Mouse (Mus musculus): ENCODE measurements at regions not wholly inside any gene's neighbourhood (a gene's known extent, or its start where the extent isn't known, plus 50 kb on each side); places are given as distances from the start of the nearest gene placed in this dataset.

DNA sequence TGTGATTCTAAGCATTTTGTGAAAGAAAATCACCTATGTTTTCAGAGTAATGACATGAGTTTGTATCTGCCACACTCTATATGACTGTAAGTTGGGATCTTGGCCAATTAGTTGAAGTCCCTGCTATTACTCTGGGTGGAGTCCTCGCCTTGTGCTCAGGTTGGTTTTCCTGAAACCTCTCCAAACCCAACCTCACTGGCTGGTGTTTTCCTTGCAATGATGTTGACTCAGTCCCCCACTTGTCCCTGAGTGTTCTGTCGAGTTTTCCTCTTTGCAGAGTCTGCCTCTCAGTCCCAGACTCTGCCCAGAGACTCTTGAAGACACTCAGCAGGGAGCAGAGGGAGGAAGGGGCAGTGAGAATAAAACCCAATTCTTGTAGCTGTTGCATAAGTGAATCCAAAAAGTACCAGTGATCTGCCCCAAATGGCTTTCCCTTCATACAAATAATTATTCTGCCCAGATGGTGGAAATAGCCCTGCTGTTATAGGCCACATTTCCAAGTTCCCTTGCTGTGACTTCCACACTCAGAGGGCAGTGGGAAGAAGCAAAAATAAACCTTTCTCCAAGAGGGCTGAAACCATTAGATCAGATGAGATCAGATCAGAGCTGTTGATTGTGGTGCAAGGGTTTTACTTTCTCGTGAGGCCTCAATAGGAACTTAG, 694.3 kb downstream of the Hs3st4 start:
- no peak for DNase-seq

DNA sequence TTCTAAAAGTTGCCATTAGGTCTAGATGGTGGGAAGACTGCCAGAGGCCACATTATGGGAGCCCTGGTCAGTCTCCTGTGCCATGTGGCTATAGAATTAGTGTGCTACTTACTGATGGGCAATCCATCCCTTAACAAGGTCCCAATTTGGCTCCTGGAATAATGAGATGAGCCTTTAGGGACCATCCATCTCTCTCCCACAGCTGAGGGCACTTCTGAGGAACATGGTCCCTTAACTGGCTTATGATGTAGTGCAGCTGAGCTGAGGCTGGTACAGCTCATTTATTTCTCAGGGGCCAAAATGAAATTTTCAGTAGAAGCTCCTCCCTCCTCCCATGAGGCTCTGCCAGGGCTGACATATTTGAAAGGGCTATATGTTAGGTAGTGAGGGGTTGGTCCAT, 697.9 kb downstream of the Hs3st4 start:
- no peak for DNase-seq

DNA sequence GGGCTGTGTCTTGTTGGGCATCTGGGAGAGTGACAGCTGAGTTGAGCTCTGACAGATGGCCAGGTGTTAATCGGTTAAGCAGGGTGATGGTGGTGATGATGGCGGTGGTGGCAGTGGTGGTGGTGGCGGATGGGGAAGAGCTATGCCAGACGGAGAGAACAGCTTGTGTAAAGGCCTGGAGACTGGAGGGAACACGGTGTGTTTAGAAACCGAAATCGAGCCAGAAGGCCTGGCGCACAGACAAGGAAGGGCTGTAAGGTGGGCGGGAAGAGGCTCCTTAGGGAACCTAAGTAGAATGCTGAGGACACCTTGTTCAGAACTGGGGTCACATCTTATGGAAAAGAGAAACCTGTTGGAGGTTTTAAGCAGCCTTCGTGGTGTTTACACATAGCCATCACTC, 698.5 kb downstream of the Hs3st4 start:
- no peak for DNase-seq

DNA sequence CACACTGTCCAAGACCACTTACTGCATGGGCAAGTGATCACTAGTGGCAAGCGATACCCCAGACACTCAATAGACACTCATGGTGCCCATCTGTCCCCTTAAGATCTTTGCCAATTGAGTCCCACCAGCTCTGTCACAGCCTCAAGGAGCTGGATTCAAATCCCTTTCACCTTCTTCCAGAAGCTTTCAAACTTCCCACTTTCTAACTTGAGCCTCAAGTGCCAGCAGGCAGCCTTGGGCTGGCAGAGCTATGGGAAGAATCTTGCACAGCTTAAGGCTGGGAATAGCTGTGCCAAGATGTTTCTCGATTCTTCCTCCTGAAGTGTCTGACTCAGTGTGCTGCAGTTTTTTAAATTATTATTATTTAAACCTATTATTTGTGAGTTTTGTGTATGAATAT, 699.2 kb downstream of the Hs3st4 start:
- DNase-seq, result no peak

DNA sequence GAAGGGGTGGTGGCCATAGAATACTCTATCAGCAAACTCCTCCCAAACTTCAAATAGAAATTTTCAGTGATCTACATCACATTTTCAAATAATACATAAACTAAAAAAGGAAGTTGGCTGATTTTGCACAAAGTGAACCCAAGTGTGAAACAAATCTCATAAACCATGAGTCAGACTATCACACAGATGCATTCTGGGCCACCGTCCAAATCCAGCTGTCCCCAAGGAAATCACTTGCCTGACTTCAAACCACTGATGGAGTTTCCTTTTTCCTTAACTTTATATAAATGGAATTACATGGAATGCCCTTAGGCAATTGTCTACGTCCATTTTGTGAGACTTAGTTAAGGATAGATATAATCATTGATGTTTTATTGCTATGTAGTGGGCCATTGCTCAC, 702.8 kb downstream of the Hs3st4 start:
- peak; percentile 37 to 40 for DNase-seq

DNA sequence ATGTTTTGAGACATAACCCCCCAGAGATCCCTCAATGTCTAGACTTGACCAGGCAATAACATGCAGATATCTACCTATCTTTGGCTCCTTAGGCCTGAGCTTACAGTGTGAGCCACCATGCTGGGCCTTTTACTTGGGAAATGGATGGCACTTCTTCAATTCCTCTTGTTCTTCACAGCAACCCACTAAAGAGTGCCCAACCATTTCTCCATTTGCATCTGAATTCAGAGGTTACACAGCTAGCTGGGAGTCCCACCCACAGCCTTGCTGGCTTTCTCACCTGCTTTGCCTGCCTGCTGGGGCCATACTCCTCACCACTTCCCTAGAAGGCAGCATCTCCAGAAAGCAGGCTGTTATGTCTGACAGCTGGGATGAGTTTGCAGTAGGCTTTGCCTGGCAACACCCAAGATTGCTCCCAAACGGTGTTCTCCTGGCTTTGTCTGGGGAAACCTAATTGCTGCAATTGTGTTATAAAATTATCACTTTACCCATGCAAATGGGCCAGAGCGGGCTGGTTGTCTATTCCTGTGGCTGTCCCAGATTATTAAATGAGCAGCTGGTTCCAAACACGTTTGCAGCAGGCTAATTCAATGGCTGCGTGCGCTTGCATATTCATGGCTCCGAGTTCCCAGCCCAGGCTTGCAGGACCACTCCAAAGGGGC, 721.6 kb downstream of the Hs3st4 start:
- no peak for DNase-seq

DNA sequence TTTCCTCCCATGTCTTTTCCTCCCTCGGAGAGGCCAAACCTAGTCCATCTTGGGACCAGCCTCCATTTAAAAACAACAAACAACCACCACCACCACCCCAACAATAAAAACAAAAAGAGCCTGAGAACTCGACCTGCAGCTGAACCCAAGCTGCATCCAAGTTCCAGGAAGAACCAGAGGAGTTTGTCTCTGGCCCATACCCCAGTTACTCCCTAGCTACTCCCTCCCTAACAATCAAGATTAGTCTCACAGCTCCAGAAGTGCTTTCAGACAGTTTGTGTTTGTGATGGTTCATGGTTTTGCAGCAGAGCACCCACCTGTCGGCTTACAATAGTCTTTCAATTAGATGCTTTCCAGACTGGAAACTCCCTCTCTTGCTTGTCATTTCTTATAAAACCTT, 724.5 kb downstream of the Hs3st4 start:
- no peak for DNase-seq

DNA sequence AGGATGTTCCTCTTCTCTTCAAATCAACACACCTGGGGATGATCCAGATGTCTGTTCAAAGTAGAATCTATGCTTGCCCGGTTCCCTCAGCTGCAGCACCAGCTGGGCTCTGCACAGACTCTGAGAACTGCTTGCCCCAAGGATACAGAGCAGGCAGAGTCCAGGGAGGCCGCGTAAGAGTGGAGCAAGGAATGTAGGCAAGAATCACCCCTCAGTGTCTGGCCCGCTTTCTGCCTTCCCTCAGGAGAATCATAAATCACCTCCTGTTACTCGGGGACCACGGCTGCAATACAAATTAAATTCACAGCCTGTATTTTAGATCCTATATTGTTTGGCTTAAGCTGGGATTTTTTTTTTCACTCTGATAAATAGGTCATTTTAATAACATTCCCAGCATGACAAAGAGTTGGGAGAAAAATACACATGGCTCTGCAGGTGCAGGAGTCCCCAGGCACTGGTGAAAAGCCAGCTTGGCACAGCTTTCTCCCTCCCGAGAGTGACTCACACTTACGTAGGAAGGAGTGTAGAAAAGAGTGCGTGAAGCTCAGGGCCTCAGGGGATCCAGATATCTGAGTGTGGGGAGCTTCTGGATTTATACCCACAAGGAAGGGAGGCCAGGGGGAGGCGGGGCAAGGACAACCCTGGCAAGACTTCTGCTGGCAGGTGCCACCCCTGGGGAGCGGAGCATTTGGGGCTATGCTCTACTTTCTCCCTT, 726.3 kb downstream of the Hs3st4 start:
- peak; percentile 12 to 21 for DNase-seq

DNA sequence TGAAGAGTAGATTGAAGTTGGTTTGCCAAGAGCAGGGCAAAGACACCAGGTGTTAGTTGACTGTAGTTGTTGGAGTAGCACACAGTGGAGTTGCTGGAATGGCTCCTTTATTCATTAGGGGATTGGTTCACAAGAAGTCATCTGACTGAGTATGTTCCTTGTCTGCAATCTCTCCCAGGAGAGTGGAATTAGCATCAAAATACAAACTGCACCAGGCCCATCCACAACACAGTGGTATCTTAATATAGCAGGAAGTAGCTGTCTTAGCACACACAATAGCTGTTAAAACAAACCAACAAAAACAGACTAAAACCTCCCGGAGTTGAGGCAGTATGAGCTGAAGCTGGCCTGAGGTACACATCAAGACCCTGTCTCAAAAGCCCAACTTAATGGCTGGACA, 723.5 kb upstream of the Kdm8 start:
- DNase-seq, result no peak

DNA sequence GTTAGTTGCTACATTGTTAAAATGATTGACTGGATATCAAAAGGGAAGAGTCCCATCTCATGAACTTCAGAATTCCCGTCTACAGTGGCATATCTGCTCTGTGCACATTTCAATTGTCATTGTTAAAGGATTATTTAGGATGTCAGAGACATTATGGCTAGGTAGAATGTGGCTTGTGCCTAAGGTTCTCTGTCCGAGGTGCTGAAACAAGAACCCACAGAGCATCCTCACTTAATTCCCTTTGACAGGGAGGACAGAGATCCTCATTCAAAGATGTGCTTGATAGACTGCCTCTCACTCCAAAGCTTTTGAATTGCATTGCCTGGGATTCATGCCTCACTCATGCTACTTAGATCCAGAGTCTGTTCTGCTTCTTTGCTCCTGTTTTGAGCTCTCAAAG, 702.4 kb upstream of the Kdm8 start:
- DNase-seq, result peak in 1 of 2 experiments; percentile 6

DNA sequence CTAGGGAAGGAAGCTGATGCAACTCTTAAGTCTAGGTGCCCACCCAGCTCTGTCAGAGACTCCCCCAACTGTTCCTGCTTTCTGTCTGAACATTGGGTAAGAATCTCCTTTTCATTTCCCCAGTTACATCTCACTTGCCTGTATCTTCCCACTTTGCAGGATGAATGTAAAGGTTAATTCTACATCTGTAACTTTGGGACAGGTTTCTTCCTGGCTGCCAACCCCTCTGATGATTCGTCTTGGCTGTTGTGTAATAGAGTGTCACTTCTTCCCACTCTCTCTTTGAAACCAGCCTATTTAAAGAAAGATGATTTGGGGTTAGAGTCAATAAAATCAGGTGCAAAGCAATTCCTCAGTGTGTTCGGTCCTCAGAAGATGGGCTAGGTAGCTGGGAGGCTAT, 698.2 kb upstream of the Kdm8 start:
- no peak for DNase-seq

DNA sequence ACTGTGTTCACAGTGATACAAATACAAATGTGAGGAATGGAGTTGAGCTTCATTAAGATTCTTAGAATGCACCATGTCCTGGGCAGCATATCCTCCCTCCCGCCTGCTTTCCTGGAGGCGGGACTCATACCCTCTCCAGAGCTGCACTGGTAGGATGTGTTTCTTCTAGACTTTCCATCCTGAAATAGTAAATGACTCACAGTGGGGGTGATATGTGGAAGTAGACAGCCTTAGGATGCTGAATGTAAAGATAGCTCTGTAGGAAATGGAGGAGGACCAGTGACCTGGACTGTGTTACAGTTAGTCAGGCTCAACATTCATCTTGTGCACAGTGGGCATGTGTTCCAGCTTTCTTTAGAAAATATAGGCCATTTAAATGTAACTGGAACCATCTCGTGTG, 696.1 kb upstream of the Kdm8 start:
- DNase-seq, result no peak

DNA sequence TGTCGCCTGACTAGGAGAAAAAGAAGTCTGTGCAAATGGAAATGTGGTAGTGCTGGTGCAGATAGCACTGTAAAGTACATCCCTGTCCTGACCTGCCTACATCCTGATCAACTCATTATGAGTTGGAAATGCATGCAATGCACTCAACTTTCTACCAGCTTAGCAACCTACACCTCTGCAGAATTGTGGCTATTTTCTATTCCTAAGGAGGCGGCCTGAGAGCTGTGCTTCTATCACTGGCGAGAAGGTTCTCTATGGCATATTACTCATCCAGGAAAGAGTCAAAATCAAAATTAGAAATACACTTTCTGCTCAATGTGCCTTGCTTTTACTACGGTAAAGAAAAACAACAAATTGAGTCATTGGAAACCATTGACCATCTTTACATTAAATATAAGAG, 685.4 kb upstream of the Kdm8 start:
- DNase-seq, result no peak

DNA sequence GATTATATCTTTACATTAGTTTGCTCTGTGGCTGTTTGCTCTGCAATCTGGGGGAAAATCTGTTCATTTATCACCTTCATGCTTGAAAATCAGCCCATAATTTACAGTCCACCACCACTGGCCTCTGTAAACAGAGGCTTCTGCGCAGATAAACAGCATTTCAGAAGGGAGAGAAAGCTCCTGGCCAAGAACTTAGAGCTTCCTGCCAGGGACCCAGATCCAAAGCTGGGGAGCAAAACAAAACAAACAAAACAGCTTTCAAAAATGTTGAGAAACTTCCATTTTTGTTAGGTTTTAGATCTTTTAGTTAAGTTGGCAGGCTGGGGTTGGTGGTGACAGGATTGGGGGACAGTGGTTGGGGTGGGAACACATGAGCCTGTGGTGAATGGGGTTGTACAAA, 666.7 kb upstream of the Kdm8 start:
- no peak for DNase-seq

DNA sequence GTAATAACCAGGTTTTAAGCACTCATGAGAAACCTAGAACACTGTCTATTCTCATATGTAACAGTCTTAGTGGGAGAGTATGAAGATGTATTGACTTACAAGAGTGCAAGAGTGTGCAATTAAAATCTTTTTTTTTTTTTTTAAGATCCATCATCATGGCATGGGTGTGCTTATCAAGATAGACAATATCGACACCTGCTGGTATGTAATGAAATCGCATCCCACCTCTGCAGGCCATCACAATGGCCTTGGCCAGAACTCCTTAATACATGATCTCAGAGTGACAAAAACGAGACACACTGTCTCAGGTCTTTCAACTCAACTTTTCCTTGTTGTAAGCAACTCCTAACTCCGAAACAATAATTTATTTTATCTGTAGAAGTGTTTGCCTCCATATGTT, 661.7 kb upstream of the Kdm8 start:
- no peak for DNase-seq

DNA sequence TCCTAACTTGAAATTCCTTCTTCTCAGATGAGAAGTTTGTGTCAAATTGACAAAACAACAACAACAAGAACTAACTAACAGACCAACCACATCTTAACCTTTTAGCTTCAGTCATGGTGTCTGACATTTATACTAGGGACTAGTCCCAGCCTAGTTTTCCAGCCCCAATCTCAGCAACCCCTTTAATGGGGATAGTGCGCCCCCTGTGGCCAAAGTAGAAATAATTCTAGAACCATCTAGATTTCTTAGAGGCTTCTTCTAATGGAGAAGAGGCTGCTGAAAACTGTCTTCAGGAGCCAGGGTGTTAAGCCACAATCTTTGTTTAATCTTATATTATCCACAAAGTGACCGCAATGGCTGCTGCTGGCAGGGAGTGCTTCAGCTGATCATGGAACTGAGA, 659.5 kb upstream of the Kdm8 start:
- no peak for DNase-seq

DNA sequence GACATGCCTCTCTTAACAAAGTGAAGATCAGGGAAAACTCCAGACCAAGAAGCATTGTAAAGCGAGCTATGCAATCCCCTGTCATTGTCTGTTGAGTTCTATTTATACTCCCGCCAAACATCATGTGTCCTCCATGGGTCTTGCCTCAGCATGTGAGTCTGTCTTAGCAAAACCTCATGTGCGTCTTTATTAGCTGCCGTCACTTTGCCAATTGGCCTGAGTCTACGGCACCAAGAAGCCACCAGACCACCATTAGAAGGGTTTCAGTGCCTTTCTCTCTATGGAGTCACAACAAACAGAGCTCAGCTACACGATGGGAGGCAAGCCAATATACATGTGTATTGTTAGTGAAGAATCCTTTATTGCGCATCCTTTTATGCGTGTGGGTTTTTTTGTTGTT, 658.6 kb upstream of the Kdm8 start:
- DNase-seq, result no peak

DNA sequence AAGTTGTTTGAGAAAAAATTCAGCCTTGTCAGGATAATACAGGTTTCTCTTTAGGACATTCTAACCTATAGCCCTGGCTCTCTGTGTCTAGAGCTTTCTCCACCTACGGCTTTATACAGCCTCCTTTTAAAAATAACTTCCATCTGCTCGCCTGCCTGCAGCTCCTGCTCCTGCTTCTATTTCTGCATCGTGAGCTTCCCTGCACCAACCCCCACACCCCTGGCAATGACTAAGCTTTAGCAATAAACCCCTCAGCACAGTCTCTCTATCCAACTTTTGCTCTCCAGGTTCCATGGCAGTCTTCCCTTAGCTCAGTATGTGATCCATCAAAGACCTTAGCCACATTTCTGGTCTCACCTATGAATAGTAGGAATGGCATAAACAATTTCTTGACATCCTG, 655.7 kb upstream of the Kdm8 start:
- DNase-seq, result no peak

DNA sequence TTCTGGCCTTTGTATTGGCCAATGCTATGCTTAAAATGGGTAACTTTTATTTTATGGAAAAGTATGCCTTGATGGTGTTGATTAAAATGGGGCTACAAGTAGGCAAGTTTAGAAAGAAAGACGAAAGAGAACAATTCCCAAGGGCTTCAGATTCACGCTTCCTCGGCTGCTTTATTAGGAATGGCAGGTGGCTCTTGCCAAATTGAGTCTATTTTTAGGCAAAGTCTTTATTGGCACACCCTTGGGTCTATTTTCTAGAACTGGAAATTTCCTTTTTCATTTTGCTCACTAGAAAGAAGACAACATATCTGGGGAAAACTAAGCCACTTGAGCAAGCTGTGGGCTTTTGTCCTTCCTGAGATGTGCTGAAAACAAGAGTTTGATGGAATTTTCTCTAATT, 641.4 kb upstream of the Kdm8 start:
- no peak for DNase-seq

DNA sequence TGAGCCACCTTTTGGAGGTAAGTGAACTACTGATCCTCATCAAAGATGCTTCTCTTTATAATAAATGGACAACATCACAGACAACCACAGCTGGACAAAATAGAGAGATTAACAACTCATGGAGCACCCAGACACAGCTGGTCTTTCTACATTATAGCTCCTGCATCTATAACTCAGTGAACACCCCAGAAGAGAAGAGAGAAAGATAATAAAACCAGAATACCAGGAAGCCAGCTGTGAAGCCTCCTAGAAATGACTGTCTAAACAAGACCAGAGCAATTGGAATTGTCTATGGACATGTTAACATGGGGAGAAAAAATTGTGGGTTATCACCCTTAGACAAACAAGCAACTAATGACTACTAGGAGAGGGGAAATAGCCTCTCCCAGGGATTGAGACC, 609.8 kb upstream of the Kdm8 start:
- DNase-seq, result no peak

DNA sequence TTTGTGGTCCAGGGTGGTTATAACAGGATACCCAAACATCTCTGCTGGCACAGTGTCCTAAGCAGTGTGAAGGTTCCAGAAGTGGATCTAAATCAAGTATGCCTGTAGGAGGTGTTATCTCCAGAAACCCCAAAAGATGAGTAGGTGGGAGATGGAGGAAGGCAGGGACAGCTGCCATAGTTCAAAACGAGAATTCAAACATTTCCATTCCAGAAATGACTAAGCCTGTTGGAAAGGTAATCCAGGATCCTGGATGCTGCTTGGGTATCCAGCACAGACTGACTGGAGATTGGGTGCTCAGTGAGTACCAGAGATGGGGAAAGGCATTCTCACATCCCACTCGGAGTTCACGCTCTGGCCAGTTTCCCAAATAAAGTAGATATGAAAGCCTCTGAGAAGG, 607.9 kb upstream of the Kdm8 start:
- no peak for DNase-seq

DNA sequence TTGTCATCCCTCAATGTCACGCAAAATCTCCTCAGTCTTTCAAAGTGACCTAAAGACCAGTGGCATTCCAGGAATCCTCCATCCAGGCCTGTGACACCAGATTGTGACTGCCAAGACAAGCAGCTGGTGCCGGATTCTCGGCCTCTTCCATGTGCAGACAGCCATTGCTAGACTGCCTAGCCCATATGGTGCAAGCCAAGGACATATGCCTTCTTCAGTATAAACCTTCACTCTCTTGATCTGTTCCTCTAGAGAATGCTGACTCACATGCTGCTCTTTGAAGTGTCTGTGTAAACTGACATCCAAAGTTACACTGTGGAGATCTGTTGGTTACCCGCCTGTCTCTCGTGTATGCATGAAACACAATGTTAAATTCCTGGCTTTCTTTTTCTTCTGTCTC, 589.4 kb upstream of the Kdm8 start:
- DNase-seq, result no peak

DNA sequence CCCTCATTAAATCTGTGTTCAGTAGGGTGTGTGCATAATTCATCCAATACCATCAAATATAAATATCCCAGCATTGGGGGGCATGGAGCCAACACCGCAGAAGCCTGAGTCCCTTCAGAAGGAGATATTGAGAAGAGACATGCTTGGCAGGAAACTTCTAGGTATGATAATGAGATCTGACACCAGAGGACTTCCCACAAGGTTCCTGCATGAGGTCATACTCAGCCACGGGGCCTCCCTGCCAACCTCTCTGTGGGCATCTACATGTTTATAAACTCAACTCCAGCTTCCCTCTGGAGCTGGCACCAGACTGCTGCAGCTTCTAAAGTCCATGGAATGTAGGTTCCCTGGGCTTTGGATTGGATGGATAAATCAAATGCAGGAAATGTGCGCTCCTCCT, 587.4 kb upstream of the Kdm8 start:
- DNase-seq, result no peak

DNA sequence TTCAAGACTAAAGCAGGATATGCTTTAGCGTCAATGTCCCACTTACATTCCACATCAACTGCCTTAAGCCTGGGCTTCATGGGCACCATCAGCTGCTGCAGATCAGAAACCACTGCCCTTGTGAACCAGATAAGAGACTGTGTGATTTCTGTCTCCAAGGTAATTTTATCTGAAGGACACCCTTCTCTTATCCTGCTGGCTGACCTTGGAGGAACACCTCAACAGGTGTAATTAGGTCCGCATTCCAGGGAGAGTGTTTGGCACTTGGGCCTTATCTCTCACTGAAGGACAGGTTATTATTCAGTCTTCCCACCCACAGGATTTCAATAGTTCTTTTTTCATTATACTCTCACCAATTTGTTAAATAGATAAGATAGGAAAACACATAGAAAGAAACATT, 583.1 kb upstream of the Kdm8 start:
- DNase-seq, result no peak

Measured in adrenal gland, postnatal 36 days (tissue).